Mouse (Mus musculus) kidney, postnatal 14 days (tissue): ENCODE data around the gene Zfp467.
A peak's percentile ranks its signal among the peaks of the same experiment; 100 is the strongest.

Experiments
- DNase-seq: peaks from one replicate; pipeline ENCODE4 v3.0.0; 2022; ENCODE audit warnings: mixed read lengths

The Zfp467 gene

DNA sequence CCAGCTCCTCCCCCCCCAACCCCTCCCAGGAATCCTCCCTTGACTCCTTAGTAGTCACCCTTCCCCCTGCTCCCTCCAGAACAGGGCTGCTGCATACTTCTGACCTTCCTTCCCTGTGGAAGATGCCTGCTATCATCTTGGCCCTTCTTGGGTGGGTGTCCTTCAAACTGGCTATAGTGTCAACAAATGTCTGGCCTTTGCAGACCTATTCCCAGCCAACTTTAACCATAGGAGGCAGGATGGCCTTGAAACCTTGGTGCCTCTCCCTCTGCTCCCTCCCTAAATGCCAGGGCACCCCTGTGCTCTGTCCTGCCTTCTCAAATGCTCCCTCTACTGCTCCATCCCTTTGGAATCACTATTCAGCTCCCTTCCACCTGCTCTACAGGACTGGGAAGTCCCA, 6.0 kb downstream of the Zfp467 start:
- no peak for DNase-seq

DNA sequence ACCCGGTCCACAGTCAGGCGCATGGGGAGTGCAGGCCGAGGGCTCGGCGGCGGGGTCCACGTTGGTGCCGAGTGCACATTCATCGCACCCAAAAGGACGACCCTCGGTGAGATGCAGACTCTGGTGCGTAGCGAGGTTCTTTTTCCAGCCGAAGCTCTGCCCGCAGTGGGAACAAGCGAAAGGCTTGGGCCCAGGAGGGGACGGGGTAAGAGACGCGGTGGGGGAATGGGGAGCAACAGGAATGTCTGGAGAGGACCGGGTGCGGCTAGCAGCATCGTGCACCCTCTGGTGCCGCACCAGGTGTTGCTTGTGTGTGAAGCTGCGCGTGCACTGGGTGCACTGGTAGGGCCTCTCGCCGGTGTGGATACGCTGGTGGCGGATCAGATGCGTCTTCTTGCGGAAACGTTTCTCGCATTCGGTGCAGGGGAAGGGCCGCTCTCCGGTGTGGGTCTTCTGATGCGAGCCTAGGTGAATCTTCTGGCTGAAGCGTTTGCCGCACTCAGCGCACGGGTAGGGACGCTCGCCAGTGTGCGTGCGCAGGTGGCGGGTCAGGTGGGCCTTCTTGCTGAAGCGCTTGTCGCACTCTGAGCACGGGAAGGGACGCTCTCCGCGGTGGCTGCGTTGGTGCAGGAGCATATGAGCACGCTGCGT, 7.0 kb downstream of the Zfp467 start:
- DNase-seq = no peak

- no peak for DNase-seq
Observed at GRCm38 (mm10) chr6:48437679-48438376, 7.8 kb downstream of the Zfp467 start.

- DNase-seq = peak; percentile 44
Observed at GRCm38 (mm10) chr6:48435706-48436349, 9.8 kb downstream of the Zfp467 start.

GRCm38 (mm10) chr6:48435111-48435510, 10.5 kb downstream of the Zfp467 start:
- peak; percentile 84 for DNase-seq

DNA sequence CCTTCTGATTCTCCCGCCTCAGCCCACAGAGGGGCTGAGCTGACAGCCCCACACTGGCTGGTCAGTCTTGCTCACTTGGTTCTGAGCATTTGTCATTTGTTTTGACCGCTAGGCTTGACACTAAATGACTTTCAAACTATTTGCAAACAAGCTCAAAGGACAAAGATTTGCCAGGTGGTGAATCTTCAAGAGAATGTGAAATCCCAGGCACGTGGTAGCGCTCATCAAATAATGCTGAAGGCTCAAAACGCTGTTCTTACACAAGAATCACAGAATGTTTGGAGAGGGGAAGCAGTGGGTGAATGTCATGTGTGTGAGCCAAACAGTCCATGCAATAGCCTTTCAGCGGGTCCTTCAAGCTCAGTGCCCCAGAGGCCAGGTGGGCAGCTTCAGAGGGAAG, 11.0 kb downstream of the Zfp467 start:
- DNase-seq = peak; percentile 41

DNA sequence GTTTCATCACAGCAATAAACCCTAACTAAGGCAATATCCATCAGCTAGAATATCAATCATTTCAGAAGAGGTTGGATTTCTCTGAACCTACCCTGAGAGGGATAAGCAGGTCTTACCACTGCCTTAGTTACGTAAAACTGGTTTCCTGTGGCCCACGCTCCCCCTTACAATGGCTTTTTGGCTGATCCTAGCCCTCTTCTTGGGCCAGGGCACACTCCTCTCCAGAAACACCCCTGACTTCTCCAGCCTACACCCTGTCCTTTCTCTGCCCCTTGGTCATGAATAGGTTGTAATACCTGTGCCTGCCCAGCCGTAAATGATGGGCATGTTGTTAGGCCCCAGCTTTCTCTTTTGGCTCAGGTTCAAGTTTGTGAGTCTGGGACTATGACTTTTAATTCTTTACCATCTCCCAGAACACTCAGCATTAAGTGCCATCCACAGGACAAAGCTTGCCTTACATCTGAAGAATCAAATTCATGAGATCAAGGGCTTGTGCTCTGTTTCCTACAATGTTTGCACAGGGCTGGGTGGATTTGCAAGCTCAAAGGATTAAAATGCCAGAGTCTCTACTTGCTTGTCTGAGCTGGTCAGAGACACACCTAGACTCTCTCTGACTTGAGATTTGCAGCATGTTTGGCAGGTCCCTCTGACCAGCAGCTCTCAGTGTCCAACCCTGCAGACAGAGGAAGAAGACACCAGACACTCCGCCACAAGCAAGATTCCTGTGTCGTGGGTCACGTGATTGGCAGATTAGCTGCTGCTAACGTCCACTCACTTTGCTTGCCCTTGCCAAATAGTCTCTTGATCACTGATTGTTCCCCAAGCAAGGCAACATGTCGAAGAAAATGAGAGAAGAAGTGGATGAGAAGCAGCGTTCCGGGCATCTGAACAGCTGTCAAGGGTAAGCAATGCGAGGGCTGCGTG, 12.5 kb downstream of the Zfp467 start:
- peak; percentile 25 for DNase-seq

- no peak for DNase-seq
Observed at GRCm38 (mm10) chr6:48430748-48431147, 14.9 kb downstream of the Zfp467 start.

DNA sequence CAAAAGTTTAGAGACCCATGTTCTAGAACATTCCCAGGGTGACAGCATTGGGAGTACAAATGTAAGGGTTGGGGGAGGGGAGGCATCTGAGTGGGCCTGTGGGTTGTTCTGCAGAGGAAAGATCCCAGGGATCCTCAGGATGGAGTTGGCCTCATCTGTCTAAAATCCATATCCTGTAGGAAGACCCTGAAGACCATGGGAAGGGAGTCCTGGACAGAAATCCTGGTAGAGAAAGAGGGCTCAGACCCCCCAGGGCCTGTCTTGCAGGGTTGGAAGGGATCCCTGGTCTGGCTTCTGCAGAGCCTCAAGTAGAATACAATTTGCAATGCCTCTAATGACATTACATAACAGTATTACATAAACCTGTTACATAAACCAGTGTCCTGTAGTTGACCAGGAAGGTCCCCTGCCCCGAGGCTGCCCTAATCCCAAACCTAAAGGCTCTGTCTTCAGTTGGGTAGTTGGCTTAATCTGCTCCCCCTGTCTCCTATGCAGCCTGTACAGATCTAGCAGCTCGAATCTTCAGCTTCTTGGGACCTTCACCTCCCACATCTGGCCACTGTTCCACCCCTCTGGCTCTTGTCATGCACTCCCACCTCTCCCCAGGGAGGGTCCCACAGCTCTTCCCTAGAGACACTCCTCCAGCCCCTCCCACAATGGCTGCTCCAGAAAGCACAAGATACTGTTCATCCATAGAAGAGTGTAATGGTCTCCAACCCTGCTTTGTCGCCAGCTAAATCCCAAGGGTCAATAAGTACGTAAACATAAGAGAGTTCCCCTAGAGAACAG, 16.7 kb downstream of the Zfp467 start:
- no peak for DNase-seq

GRCm38 (mm10) chr6:48426956-48427355, 18.7 kb downstream of the Zfp467 start:
- no peak for DNase-seq

DNA sequence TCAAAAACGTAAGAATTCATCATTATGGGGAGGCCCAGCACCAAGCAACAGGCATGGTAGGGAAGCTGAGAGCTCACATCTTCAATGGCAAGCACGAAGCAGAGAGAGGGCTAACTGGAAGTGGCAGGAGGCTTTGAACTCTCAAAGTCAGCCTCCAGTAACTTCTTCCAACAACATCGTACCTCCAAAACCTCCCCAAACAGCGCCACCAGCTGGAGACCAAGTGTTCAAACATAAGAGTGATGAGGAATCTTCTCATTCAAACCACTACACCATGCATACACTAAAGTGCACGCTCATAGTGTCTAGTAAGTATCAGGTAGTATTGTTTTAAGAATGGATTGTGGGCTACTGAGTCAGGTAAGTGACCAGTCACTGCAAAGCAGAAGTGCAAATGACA, 21.6 kb downstream of the Zfp467 start:
- DNase-seq = no peak

DNA sequence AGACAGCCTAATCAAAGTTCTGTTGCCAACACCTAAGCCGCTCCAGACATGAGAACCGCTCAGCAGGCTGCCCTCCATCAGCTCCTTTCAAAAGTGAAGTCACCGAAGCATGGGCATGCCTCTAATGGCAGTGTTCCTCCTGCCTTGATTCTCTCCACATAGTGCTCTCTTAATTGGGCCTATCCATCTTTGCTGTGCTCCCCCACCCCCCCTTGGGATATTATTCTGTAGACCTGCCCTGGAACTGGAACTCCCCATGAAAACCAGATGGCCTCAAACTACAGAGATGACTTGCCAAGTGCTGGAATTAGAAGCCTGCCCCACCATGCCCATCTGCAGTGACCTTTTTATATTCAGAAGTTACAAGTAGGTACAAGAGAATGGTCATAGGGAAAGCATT, 22.3 kb downstream of the Zfp467 start:
- no peak for DNase-seq

- no peak for DNase-seq
Observed at GRCm38 (mm10) chr6:48420647-48421046, 25.0 kb downstream of the Zfp467 start.

- DNase-seq = peak; percentile 55
Observed at GRCm38 (mm10) chr6:48416486-48416885, 29.1 kb downstream of the Zfp467 start.

DNA sequence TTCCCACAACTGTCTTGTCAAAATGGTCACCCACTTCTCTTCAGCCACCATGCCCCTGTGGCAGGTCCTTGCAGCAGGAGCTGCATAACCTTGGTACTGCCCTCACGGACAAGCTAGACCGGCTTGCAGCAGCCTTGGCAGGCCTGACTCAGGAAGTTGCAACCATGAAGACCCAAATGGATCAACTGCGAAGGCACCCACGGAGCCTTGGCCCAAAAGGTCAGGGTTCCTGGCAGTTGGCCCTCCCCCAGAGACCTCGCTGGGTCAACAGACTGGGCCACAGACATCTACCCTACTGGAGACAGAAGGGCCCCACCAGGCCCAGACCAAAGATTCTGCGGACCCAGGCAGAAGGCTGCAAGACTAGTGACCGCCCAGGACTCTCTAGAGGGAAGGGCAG, 30.0 kb downstream of the Zfp467 start:
- DNase-seq = no peak

- no peak for DNase-seq
Observed at GRCm38 (mm10) chr6:48414886-48415285, 30.7 kb downstream of the Zfp467 start.

- no peak for DNase-seq
Observed at GRCm38 (mm10) chr6:48413081-48413480, 32.5 kb downstream of the Zfp467 start.

DNA sequence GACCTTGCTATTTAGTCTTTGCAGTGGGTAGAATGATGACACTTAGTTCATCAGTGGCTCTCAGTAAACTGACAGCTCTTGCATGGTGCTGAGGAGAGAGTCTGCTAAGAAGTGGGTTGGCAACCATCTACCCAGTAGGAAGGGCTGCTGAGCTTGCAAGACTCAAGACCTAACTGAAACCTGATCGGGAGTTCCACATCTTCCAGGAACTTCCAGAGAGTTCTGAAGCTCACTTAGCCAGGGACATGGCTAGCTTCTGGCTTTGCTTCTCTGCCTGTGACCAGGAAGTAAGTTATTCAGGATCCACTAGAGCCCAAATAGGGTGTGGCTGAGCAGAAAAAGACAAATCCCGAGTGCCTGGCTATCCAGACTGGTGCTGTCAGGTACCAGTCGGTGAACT, 33.0 kb downstream of the Zfp467 start:
- no peak for DNase-seq

GRCm38 (mm10) chr6:48412147-48412546, 33.5 kb downstream of the Zfp467 start:
- DNase-seq = no peak

- DNase-seq = peak; percentile 48
Observed at GRCm38 (mm10) chr6:48411193-48412092, 34.2 kb downstream of the Zfp467 start.

DNA sequence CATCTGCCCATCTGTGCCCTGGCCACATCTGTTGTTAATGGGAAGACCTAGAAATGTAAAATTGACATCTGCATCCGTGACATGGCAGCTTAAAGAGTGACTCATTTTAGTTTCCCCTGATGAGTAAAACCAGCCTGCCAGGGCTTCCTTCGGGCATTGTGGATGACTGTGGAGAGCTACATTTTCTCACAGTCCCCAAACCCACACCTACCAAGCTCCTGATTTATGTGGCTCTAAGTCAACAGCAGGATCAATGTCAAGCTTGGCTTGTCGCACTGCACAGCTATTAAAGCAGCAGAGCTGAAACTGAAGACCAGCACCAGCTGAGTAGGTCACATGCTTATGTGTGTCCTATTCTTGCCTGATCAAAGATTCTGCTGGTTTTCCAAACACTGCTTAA, 35.1 kb downstream of the Zfp467 start:
- no peak for DNase-seq
